Mouse (Mus musculus): ENCODE measurements around the gene Slc17a8. TPM values are rescaled to one million over a fixed set of nuclear protein-coding genes. Genes with fewer than 3 reads are reported as not detected.

Slc17a8 gene
- total RNA-seq, 2 experiments from 2014 or later, result not detected

GRCm38 (mm10) chr10:89525823-89526222 lies 95.2 kb downstream of the Slc17a8 start:
- DNase-seq, result no peak

Other genes starting within 250 kb of the Slc17a8 start
- 1 to 10 TPM; 1.6 to 3.5 TPM for gene Gas2l3, start 177.3 kb downstream of the Slc17a8 start, total RNA-seq (2021)
- gene Nr1h4, start 87.7 kb downstream of the Slc17a8 start, total RNA-seq (2021), result not detected
- gene Scyl2, start 65.0 kb upstream of the Slc17a8 start, total RNA-seq (2021), result 10 to 100 TPM; 11.5 to 12.0 TPM
- 1 to 10 TPM; 5.2 to 5.6 TPM for gene Actr6, start 111.0 kb upstream of the Slc17a8 start, total RNA-seq (2021)
- 10 to 100 TPM; 15.2 to 15.3 TPM for gene Uhrf1bp1l, start 123.7 kb upstream of the Slc17a8 start, total RNA-seq (2021)

Measured in gastrocnemius, postnatal 25 days (tissue).